Mouse (Mus musculus): Measurements from ENCODE around the gene Fgfrl1. TPM values are rescaled to one million over a fixed set of nuclear protein-coding genes. Genes with fewer than 3 reads are reported as not detected.

Fgfrl1 gene
- polyA plus RNA-seq, 1 experiment from 2014 or later = 36.3 TPM

DNA sequence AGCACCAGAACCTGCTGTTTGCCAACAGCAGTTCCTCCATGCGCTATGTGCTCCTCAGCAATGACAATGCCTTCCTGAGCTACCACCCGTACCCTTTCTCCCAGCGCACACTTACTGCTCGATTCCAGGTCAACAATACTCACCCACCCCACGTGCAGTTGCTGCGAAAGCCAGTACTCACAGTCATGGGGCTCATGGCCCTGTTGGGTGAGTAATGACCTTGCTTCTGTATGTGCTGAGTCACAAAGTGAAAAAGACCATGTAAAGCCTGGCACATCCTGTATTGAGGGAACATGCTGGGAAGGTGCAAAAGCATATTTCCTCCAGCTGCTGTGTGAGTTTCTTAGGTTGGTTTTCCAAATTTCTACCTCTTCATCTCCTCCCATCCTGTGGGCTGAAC, 11.3 kb upstream of the Fgfrl1 start:
- no peaks in the 10 kb centered on the region for H3K9me3 ChIP-seq
- no peaks in the 10 kb centered on the region for H3K36me3 ChIP-seq
- peaks cover 15% of the 10 kb centered on the region for H3K4me1 ChIP-seq
- no peaks in the 10 kb centered on the region for H3K27me3 ChIP-seq
- H3K27ac ChIP-seq = no peak overlapping the region
- no peak overlapping the region for H3K4me2 ChIP-seq
- no peak overlapping the region for H3K4me3 ChIP-seq
- no peak for ATAC-seq (ENCODE audit: borderline replicate concordance, extremely low read depth, low FRiP score, low TSS enrichment)
- H3K9ac ChIP-seq = no peak overlapping the region
- WGBS = 85% methylated on average over 6 of the region's 6 CpGs

DNA sequence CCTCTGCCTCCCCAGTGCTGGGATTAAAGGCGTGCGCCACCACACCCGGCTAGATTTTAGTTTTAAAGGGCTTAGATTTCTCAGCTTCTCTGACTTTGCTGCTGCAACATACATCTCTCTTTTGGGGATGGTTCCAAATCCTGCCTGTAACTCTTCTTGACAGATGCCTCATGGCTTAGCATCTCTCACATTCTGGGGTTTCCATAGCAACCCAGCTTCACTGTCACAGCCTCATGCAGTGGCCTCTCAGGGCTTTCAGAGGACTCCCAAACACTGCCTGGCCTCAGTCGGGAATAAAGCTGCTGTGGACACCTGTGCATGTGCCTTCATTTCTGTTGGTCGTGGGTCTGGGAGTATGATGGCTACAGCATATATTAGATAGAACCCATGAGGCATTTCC, 3.1 kb upstream of the Fgfrl1 start:
- Histone ChIP-seq H3K4me3 (no peak overlapping the region), H3K4me2 (no peak overlapping the region), H3K36me3 (no peaks in the 10 kb centered on the region), H3K27ac (no peak overlapping the region), H3K9ac (no peak overlapping the region), H3K4me1 (peaks cover 18% of the 10 kb centered on the region), H3K27me3 (no peaks in the 10 kb centered on the region), H3K9me3 (no peaks in the 10 kb centered on the region)
- no peak for ATAC-seq (ENCODE audit: borderline replicate concordance, extremely low read depth, low FRiP score, low TSS enrichment)
- WGBS = 71% methylated on average over 5 of the region's 5 CpGs

DNA sequence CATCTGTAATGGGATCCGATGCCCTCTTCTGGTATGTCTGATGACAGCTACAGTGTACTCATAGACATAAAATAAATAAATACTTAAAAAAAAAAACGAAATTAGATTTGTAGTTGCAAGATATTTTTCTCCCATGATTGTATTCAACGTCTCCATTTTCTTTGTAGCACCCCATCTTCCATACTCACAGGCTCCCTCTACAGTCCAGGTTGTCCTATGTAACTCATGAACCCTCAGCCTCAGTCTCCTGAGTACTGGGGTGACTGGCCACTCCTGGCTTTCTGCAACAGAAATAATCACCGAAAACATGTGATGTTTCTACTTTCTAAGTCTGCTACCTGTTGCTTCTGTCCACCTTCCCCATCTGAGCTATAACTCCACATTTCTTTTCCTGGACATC, 1.0 kb upstream of the Fgfrl1 start:
- ATAC-seq (ENCODE audit: borderline replicate concordance, extremely low read depth, low FRiP score, low TSS enrichment) = no peak
- H3K9me3 ChIP-seq = no peaks in the 10 kb centered on the region
- H3K4me3 ChIP-seq = no peak overlapping the region
- H3K9ac ChIP-seq = no peak overlapping the region
- no peak overlapping the region for H3K27ac ChIP-seq
- no peaks in the 10 kb centered on the region for H3K36me3 ChIP-seq
- H3K4me2 ChIP-seq = no peak overlapping the region
- H3K27me3 ChIP-seq = no peaks in the 10 kb centered on the region
- WGBS = 64% methylated on average over 4 of the region's 4 CpGs
- peaks cover 30% of the 10 kb centered on the region for H3K4me1 ChIP-seq

DNA sequence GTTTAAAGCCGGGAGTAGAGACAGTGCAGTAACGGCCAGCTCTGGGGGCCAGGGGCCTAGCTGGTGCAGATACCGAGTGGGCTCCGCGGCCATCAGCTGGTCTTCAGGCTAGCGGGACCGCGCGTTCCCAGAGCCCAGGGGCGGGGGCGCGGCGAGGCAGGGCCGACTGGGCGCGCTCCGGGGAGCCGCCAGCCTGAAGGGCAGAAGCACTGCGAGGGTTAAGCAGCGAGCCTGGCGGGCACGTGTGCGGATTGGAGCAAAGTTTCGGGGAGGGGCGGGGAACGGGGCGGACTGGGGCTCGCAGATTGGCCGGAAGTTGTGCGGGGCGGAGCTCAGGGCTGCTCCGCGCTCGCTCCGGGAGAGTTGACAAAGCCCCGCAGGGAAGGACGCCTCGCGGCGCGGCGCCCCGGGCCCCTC, 1.7 kb downstream of the Fgfrl1 start:
- peaks cover 46% of the 10 kb centered on the region for H3K4me1 ChIP-seq
- peak; percentile 94 for ATAC-seq (ENCODE audit: borderline replicate concordance, extremely low read depth, low FRiP score, low TSS enrichment)
- no peaks in the 10 kb centered on the region for H3K9me3 ChIP-seq
- peak overlapping the region; percentile 82 for H3K9ac ChIP-seq
- 0% methylated on average over 31 of the region's 43 CpGs for WGBS
- H3K36me3 ChIP-seq = no peaks in the 10 kb centered on the region
- peak overlapping the region; percentile 70; the same call in 1 of the 2 replicates for H3K27ac ChIP-seq
- peak overlapping the region; percentile 88 for H3K4me3 ChIP-seq
- no peaks in the 10 kb centered on the region for H3K27me3 ChIP-seq
- peak overlapping the region; percentile 65 for H3K4me2 ChIP-seq

DNA sequence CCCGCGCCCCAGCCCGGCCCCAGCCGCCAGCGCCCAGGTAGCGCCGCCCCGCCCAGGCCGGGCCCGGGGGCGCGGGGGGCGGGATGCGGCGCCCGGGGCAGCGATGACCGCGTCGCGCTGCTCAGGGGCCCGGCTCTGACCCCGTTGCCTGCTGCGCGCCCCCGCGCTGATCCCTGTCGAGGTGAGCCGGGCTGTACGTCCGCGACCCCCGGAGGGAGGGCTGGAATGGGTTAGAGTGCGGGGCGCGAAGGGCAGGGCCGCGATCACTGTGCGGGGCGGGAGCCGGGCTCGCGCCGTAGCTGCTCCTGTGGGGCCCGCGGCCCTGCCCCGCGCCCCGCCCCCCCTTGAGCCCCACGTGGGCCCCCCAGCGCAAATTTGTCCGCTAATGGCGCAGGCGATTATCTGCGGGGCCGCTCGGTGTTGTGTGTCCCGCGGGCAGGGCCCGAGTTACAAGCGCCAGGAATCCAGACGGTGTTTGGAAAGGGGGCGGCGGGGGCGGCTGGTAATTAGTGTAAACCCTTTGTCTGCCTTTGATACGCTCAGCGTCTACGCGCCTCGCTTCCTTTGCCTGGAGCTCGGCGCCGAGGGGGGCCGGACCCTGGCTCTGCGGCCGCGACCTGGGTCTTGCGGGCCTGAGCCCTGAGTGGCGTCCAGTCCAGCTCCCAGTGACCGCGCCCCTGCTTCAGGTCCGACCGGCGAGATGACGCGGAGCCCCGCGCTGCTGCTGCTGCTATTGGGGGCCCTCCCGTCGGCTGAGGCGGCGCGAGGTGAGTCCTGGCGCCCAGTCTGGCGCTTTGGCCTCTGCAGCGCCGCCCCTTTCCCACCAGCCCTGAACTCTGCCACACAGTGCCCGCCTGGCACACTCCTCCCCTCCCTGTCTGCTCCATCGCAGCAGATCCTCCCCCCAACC, 2.4 kb downstream of the Fgfrl1 start:
- peak overlapping the region; percentile 88 for H3K4me3 ChIP-seq
- WGBS = 2% methylated on average over 76 of the region's 99 CpGs
- ATAC-seq (ENCODE audit: borderline replicate concordance, extremely low read depth, low FRiP score, low TSS enrichment) = peak; percentile 58

DNA sequence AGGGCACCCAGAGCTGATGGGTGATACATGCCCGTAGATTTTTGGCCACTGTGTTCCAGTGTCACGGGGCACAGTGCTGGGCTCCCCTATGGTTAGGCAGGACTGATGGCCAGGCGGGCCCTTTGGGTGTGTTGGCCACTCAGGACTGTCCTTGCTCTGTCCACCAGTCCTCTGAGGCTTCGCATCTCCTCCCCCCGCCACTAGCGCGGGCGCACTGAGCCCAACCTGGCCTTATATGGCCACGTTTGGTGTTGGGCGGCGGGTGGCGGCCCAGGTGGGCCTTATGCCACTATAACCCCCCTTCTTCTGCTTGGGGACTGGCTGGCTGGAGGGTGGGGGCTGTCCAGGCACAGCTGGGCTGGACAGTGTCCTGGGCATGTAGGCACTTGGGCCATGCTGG, 3.7 kb downstream of the Fgfrl1 start:
- H3K27me3 ChIP-seq = no peaks in the 10 kb centered on the region
- WGBS = 90% methylated on average over 12 of the region's 12 CpGs
- peak overlapping the region; percentile 65; the same call in 1 of the 2 replicates for H3K4me2 ChIP-seq
- no peak overlapping the region for H3K9ac ChIP-seq
- H3K36me3 ChIP-seq = no peaks in the 10 kb centered on the region
- H3K27ac ChIP-seq = no peak overlapping the region
- ATAC-seq (ENCODE audit: borderline replicate concordance, extremely low read depth, low FRiP score, low TSS enrichment) = no peak
- no peak overlapping the region for H3K4me3 ChIP-seq
- H3K4me1 ChIP-seq = peaks cover 64% of the 10 kb centered on the region
- no peaks in the 10 kb centered on the region for H3K9me3 ChIP-seq

More for the DNA sequence above, 2.4 kb downstream of the Fgfrl1 start:
- H3K9ac ChIP-seq = peak overlapping the region; percentile 82
- peaks cover 52% of the 10 kb centered on the region for H3K4me1 ChIP-seq
- no peaks in the 10 kb centered on the region for H3K9me3 ChIP-seq
- H3K36me3 ChIP-seq = no peaks in the 10 kb centered on the region
- H3K4me2 ChIP-seq = peak overlapping the region; percentile 65
- H3K27ac ChIP-seq = peak overlapping the region; percentile 70
- no peaks in the 10 kb centered on the region for H3K27me3 ChIP-seq

DNA sequence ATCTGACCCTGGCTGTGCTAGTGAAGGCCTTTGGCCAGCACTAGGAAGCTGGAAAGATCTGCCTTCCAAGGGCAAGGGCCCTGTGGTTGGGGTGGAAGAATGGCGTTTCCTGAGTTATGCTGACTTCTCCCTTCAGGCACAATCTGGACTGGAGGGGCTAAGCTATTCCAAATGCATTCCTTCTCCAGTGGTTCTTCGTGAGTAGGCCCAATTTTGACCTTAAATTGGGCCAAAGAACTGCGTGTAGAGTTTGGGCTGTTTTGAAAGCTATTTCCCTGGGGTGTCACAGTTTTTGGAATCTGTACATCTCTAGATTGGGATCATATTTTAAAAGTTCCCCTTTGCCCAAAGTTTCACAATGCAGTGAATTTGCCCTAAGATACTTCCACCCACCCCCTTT, 4.4 kb downstream of the Fgfrl1 start:
- H3K27me3 ChIP-seq = no peaks in the 10 kb centered on the region
- no peaks in the 10 kb centered on the region for H3K36me3 ChIP-seq
- no peak overlapping the region for H3K27ac ChIP-seq
- no peak overlapping the region for H3K4me2 ChIP-seq
- no peaks in the 10 kb centered on the region for H3K9me3 ChIP-seq
- no peak overlapping the region for H3K4me3 ChIP-seq
- H3K9ac ChIP-seq = no peak overlapping the region
- no peak for ATAC-seq (ENCODE audit: borderline replicate concordance, extremely low read depth, low FRiP score, low TSS enrichment)
- 77% methylated on average over 3 of the region's 3 CpGs for whole genome bisulfite sequencing
- H3K4me1 ChIP-seq = peaks cover 70% of the 10 kb centered on the region

DNA sequence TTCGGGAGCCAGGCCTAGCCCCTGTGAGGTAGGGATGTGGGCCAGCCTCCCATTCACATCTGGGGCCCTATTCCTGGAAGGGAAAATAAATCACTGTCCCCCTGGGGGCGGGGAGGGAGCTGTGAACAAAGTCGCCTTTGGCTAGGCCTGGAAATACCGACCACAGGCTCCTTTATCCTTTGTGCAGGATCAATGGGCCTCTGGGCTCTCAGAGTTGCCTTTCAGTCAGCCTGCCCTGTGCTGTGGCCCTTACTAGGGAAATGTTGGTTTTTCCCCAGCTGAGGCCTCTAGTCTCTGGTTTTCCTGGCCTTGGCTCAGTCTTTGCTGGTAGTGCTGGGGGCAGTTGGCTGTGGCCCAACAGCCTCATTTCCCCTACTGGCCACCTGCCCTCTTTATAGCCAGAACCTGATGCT, 5.2 kb downstream of the Fgfrl1 start:
- Histone ChIP-seq H3K27ac (0 out of 2 replicates have a peak overlapping the region, but pooled peaks have one; percentile 30), H3K4me3 (no peak overlapping the region), H3K4me1 (peaks cover 62% of the 10 kb centered on the region), H3K9ac (no peak overlapping the region), H3K36me3 (no peaks in the 10 kb centered on the region), H3K9me3 (no peaks in the 10 kb centered on the region), H3K27me3 (no peaks in the 10 kb centered on the region), H3K4me2 (no peak overlapping the region)
- 32% methylated on average over 4 of the region's 4 CpGs for WGBS
- no peak for ATAC-seq (ENCODE audit: borderline replicate concordance, extremely low read depth, low FRiP score, low TSS enrichment)

DNA sequence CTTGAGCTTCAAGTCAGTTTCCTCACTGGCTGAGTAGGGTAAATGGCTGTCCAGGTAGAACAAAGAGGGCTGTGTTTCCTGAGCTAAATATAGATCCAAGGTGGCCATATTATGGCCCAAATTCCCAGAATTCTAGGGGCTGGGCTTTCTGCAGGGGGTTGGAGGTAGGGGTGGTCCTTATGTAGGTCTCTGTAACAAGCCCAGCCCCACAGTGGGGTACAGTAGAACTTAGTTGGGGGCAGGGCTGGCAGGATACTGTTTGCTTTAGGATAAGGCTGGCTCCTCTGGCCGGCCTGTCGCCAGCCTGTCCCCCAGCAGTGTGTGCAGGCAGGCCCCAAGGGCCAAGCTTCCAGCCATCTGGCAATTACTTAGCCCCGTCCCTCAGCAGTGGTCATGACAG, 8.2 kb downstream of the Fgfrl1 start:
- peaks cover 9% of the 10 kb centered on the region for H3K36me3 ChIP-seq
- ATAC-seq (ENCODE audit: borderline replicate concordance, extremely low read depth, low FRiP score, low TSS enrichment) = peak; percentile 74
- peak overlapping the region; percentile 84 for H3K27ac ChIP-seq
- no peaks in the 10 kb centered on the region for H3K27me3 ChIP-seq
- H3K9me3 ChIP-seq = no peaks in the 10 kb centered on the region
- H3K9ac ChIP-seq = no peak overlapping the region
- WGBS = 25% methylated on average over 3 of the region's 3 CpGs
- H3K4me3 ChIP-seq = no peak overlapping the region
- no peak overlapping the region; the same call in 1 of the 2 replicates for H3K4me2 ChIP-seq
- peaks cover 55% of the 10 kb centered on the region for H3K4me1 ChIP-seq

DNA sequence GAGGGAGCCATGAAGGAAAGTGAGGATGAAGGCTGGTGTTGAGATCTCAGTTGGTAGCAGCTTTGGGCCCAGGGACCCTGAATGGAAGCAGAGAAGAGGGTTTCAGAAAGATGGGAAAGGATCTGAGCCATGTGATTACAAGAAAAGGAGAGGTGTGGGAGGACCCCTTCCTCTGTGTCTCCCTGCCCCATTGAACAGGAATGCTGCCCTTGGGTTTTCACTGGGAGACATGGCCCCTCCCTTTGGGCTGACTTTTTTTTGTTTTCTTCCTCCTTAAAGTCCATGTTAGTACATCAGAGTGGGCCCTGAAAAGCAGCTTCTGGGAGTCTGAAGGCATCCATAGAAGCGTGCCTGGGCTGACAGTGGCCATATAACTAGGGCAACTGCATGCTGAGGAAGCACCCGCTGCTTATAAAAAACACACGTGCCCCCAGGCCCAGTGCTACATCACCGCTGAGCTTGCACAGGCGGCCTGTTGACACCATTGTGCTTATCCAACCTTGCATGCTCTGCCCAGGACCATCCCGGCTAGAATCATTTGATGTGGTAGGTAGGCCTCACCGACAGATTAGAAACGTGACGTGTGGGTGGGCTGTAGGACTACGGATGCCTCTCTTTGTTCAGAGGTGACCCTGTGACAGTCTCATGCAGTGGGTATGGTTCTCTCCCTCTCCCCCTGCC, 9.3 kb downstream of the Fgfrl1 start:
- no peak for ATAC-seq (ENCODE audit: borderline replicate concordance, extremely low read depth, low FRiP score, low TSS enrichment)
- Histone ChIP-seq H3K27me3 (no peaks in the 10 kb centered on the region), H3K36me3 (peaks cover 21% of the 10 kb centered on the region), H3K4me2 (no peak overlapping the region), H3K4me3 (no peak overlapping the region), H3K4me1 (peaks cover 46% of the 10 kb centered on the region), H3K9ac (no peak overlapping the region), H3K27ac (no peak overlapping the region), H3K9me3 (no peaks in the 10 kb centered on the region)
- WGBS = 80% methylated on average over 10 of the region's 10 CpGs

DNA sequence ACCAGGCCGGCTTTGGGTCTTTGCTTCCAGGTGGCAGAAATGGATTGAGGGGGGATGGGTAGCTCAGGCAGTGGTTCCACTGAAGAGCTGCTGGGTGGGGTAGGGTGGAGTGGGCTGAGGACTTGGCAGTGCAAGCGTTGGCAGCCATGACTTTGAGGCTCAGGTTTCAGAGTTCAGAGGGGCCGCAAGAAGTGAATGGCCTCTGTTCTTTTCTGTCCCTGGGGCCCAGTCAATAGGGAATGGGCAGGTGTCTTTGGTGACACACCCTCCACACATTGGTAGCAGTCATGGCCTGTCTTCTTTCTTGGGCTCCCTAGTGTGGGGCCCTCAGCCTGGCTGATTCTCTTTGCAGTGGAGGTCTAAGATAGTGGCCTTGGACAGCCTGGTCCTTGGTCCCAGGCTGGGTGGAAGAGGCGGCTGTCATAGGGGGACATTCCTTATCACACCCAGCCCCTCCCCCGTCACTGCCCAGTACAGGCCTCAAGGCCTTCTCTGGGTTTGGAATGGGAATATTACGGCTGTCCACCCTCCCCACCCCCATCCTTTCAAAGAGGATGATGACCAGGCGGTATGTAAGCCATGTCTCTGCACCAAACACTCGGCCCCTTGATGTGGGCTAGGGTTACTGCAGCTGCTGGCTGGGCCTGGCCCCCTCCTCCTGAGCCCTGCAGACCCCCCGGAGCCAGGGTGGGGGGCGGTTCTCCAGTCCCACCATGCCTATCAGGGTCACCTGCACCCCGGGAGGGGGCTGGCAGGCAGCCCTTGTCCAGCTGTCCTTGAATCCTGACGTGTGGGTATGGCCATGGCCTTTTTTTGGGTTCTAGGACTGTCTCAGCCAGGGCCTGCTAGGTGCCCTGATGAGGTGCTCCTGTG, 11.8 kb downstream of the Fgfrl1 start:
- peaks cover 32% of the 10 kb centered on the region for H3K4me1 ChIP-seq
- no peak overlapping the region for H3K4me2 ChIP-seq
- WGBS = 61% methylated on average over 12 of the region's 12 CpGs
- no peak overlapping the region for H3K4me3 ChIP-seq
- H3K9ac ChIP-seq = no peak overlapping the region
- no peak overlapping the region for H3K27ac ChIP-seq
- no peak; the same call in 1 of the 2 replicates for ATAC-seq (ENCODE audit: borderline replicate concordance, extremely low read depth, low FRiP score, low TSS enrichment)
- H3K9me3 ChIP-seq = no peaks in the 10 kb centered on the region
- no peaks in the 10 kb centered on the region for H3K27me3 ChIP-seq
- H3K36me3 ChIP-seq = peaks cover 35% of the 10 kb centered on the region

Data from lung, embryonic 15.5 days (tissue).